Mouse (Mus musculus) ES-Bruce4 (cell line): Measurements from ENCODE around the gene Myo3b.

ENCODE experiments used
- CTCF ChIP-seq: IDR thresholded peaks from one replicate; pipeline ENCODE4 v1.8.1; 2011; ENCODE audit warnings: low read depth, low read length
- EP300 ChIP-seq: IDR thresholded peaks from 2 replicates; pipeline ENCODE4 v1.6.1; 2011; ENCODE audit warnings: low read depth, low read length; ENCODE audit not compliant: insufficient read depth
- POLR2A ChIP-seq: IDR thresholded peaks from one replicate; pipeline ENCODE4 v1.8.1; 2011; ENCODE audit warnings: low read length; ENCODE audit not compliant: insufficient read depth

GRCm38 (mm10) chr2:70127351-70128148 lies 88.6 kb downstream of the Myo3b start:
- TF ChIP-seq POLR2A: no peak
- TF ChIP-seq CTCF: no peak
- TF ChIP-seq EP300: no peak
